Mouse (Mus musculus) left cerebral cortex, adult 2 months (tissue): ENCODE results near the gene Ugt2a2. TPM values are rescaled to one million over a fixed set of nuclear protein-coding genes. Genes with fewer than 3 reads are reported as not detected.
"Not testable (repeated sequence)": the region's sequence is repeated elsewhere in the genome, so short reads cannot be mapped to it uniquely, and the experiment has no call there.

ENCODE experiments used
- DNase-seq, 2 experiments: peaks; one replicate each; pipeline ENCODE4 v3.0.0; 2021 to 2022; ENCODE audit warnings: low spot score in 2 of 2, mixed read lengths in 1 of 2; ENCODE audit errors: extremely low spot score in 1 of 2
- H3K27ac ChIP-seq: fragments of 200-600 bp; 2 replicates; pipeline ENCODE4 v1.8.1; 2022
- H3K4me3 ChIP-seq: fragments of 200-600 bp; 2 replicates; pipeline ENCODE4 v1.8.1; 2022
- CTCF ChIP-seq: fragments of 200-600 bp; IDR thresholded peaks from 2 replicates; pipeline ENCODE4 v1.8.1; 2022; ENCODE audit warnings: antibody characterized with exemption, mild to moderate bottlenecking, moderate library complexity
- intact Hi-C: fragments of 180-260 bp; cut with DNase I; formaldehyde crosslinking; loops from one replicate; pipeline ENCODE4 v1.15.1; 2025
- long read RNA-seq, 2 experiments: library from polyadenylated mRNA; stranded (forward); transcript quantifications; one replicate each; pipeline ENCODE4 v2.0.0; 2021; ENCODE audit warnings: borderline mapping rate in 2 of 2
- total RNA-seq, 2 experiments: library from RNA; stranded (reverse); gene quantifications; 2 replicates each; pipeline ENCODE4 v1.2.3; 2021

Gene Ugt2a2
- total RNA-seq, result not detected
- long read RNA-seq, experiment 1, result 0 reads
- long read RNA-seq, experiment 2, result 0 reads

GRCm38 (mm10) chr5:87482160-87482559 is at the start of gene Ugt2a2:
Gene Ugt2a2 (minus strand): TSS chr5:87482260.
- no peak for TF ChIP-seq CTCF
- DNase-seq, result no peak
- intact Hi-C loops, result no loop called here
- Histone ChIP-seq H3K4me3 (no peak within 1 kb of the TSS), H3K27ac (no peak within 1 kb of the TSS)

GRCm38 (mm10) chr5:87523561-87523960 is 41.5 kb upstream of the Ugt2a2 start:
- DNase-seq, intact Hi-C loops, H3K4me3 ChIP-seq: not testable (repeated sequence)

GRCm38 (mm10) chr5:87505776-87506458 is 23.9 kb upstream of the Ugt2a2 start:
- no peak overlapping the region for H3K4me3 ChIP-seq
- no peak for TF ChIP-seq CTCF
- intact Hi-C loops, result no loop called here
- no peak overlapping the region for H3K27ac ChIP-seq
- DNase-seq, result no peak

More at GRCm38 (mm10) chr5:87523561-87523960, 41.5 kb upstream of the Ugt2a2 start:
- not testable (repeated sequence) for H3K27ac ChIP-seq

GRCm38 (mm10) chr5:87502687-87503086 is 20.6 kb upstream of the Ugt2a2 start:
- no peak overlapping the region for H3K4me3 ChIP-seq
- no peak for TF ChIP-seq CTCF
- intact Hi-C loops, result no loop called here

GRCm38 (mm10) chr5:87499341-87499740 is 17.3 kb upstream of the Ugt2a2 start:
- intact Hi-C loops, result no loop called here
- no peak for DNase-seq
- Histone ChIP-seq H3K27ac (no peak overlapping the region), H3K4me3 (no peak overlapping the region)
- no peak for TF ChIP-seq CTCF

More at GRCm38 (mm10) chr5:87502687-87503086, 20.6 kb upstream of the Ugt2a2 start:
- H3K27ac ChIP-seq, result no peak overlapping the region
- no peak for DNase-seq

GRCm38 (mm10) chr5:87498936-87499335 is 16.9 kb upstream of the Ugt2a2 start:
- no peak for TF ChIP-seq CTCF
- no peak for DNase-seq
- intact Hi-C loops, result no loop called here
- H3K4me3 ChIP-seq, result no peak overlapping the region
- H3K27ac ChIP-seq, result no peak overlapping the region

GRCm38 (mm10) chr5:87490771-87491170 is 8.7 kb upstream of the Ugt2a2 start, which contains the start of gene Ugt2a1:
Gene Ugt2a1 (minus strand): TSS chr5:87490871.
- no peak for TF ChIP-seq CTCF
- H3K4me3 ChIP-seq, result no peak within 1 kb of the TSS
- intact Hi-C loops, result no loop called here
- H3K27ac ChIP-seq, result no peak within 1 kb of the TSS
- DNase-seq, result no peak

GRCm38 (mm10) chr5:87486706-87487105 is 4.6 kb upstream of the Ugt2a2 start, which contains the start of gene Gm43638:
Gene Gm43638 (minus strand): TSS chr5:87486806.
- intact Hi-C loops, H3K27ac ChIP-seq, H3K4me3 ChIP-seq, DNase-seq: not testable (repeated sequence)

- TF ChIP-seq CTCF, result no peak
- intact Hi-C loops, result no loop called here
- no peak for DNase-seq
- Histone ChIP-seq H3K4me3 (no peak overlapping the region), H3K27ac (no peak overlapping the region)
Measured at GRCm38 (mm10) chr5:87458810-87459209, 23.2 kb downstream of the Ugt2a2 start.

- intact Hi-C loops, result no loop called here
- TF ChIP-seq CTCF, result no peak
- H3K27ac ChIP-seq, result no peak overlapping the region
- DNase-seq, result no peak
- no peak overlapping the region for H3K4me3 ChIP-seq
Measured at GRCm38 (mm10) chr5:87457701-87458100, 24.4 kb downstream of the Ugt2a2 start.

- Histone ChIP-seq H3K4me3 (no peak overlapping the region), H3K27ac (no peak overlapping the region)
- no peak for TF ChIP-seq CTCF
- intact Hi-C loops, result no loop called here
- DNase-seq, result no peak
Measured at GRCm38 (mm10) chr5:87456216-87456850, 25.7 kb downstream of the Ugt2a2 start.

- no peak for TF ChIP-seq CTCF
Measured at GRCm38 (mm10) chr5:87455519-87455918, 26.5 kb downstream of the Ugt2a2 start.

GRCm38 (mm10) chr5:87452514-87452913 is 29.5 kb downstream of the Ugt2a2 start:
- H3K27ac ChIP-seq, H3K4me3 ChIP-seq, DNase-seq, intact Hi-C loops: not testable (repeated sequence)

More at GRCm38 (mm10) chr5:87455519-87455918, 26.5 kb downstream of the Ugt2a2 start:
- H3K4me3 ChIP-seq, result no peak overlapping the region
- intact Hi-C loops, result no loop called here
- H3K27ac ChIP-seq, result no peak overlapping the region
- no peak for DNase-seq
